Mouse (Mus musculus): ENCODE data around the gene Mid1. TPM values are rescaled to one million over a fixed set of nuclear protein-coding genes. Genes with fewer than 3 reads are reported as not detected.
A peak's percentile ranks its signal among the peaks of the same experiment; 100 is the strongest.
"Not testable (repeated sequence)": the region's sequence is repeated elsewhere in the genome, so short reads cannot be mapped to it uniquely, and the experiment has no call there.

Gene Mid1
- polyA plus RNA-seq, 1 experiment from 2014 or later: 1.6 TPM

- not testable (repeated sequence) for DNase-seq; H3K27me3 ChIP-seq (ENCODE audit: insufficient read depth, low read length); H3K4me1 ChIP-seq (ENCODE audit: insufficient read depth); H3K9ac ChIP-seq (replicated peaks); H3K9me3 ChIP-seq (ENCODE audit: low read length); H3K4me2 ChIP-seq (ENCODE audit: low read depth, low read length); H3K27ac ChIP-seq (ENCODE audit: low read depth); ATAC-seq; H3K4me3 ChIP-seq (ENCODE audit: low read depth, low read length); H3K36me3 ChIP-seq (replicated peaks; ENCODE audit: insufficient read depth, low read length)
- 76% methylated on average over 27 of the region's 33 CpGs for WGBS (ENCODE audit: insufficient replicate concordance)
Observed at GRCm38 (mm10) chrX:169994011-169994865, 309.2 kb downstream of the Mid1 start.

- peak; percentile 50 for DNase-seq
- H3K27me3 ChIP-seq (ENCODE audit: insufficient read depth, low read length): not testable (repeated sequence)
- 45% methylated on average over 2 of the region's 2 CpGs for WGBS (ENCODE audit: insufficient replicate concordance)
Observed at GRCm38 (mm10) chrX:169994866-169995711, 310.1 kb downstream of the Mid1 start.

GRCm38 (mm10) chrX:169995909-169996521 is 311.0 kb downstream of the Mid1 start:
- not testable (repeated sequence) for H3K27me3 ChIP-seq (ENCODE audit: insufficient read depth, low read length); H3K4me1 ChIP-seq (ENCODE audit: insufficient read depth); ATAC-seq; H3K9ac ChIP-seq (replicated peaks); H3K36me3 ChIP-seq (replicated peaks; ENCODE audit: insufficient read depth, low read length); H3K4me3 ChIP-seq (ENCODE audit: low read depth, low read length); H3K9me3 ChIP-seq (ENCODE audit: low read length); H3K4me2 ChIP-seq (ENCODE audit: low read depth, low read length); H3K27ac ChIP-seq (ENCODE audit: low read depth)
- DNase-seq: peak; percentile 7
- WGBS (ENCODE audit: insufficient replicate concordance): 58% methylated on average over 17 of the region's 17 CpGs

More at GRCm38 (mm10) chrX:169994866-169995711, 310.1 kb downstream of the Mid1 start:
- H3K4me1 ChIP-seq (ENCODE audit: insufficient read depth); H3K4me2 ChIP-seq (ENCODE audit: low read depth, low read length); H3K4me3 ChIP-seq (ENCODE audit: low read depth, low read length); ATAC-seq; H3K9me3 ChIP-seq (ENCODE audit: low read length); H3K27ac ChIP-seq (ENCODE audit: low read depth); H3K9ac ChIP-seq (replicated peaks); H3K36me3 ChIP-seq (replicated peaks; ENCODE audit: insufficient read depth, low read length): not testable (repeated sequence)

- peak; percentile 11 for ATAC-seq
- H3K4me2 ChIP-seq (ENCODE audit: low read depth, low read length): peak overlapping the region; percentile 90
- DNase-seq; H3K27ac ChIP-seq (ENCODE audit: low read depth); H3K9me3 ChIP-seq (ENCODE audit: low read length); H3K36me3 ChIP-seq (replicated peaks; ENCODE audit: insufficient read depth, low read length); H3K27me3 ChIP-seq (ENCODE audit: insufficient read depth, low read length); H3K4me1 ChIP-seq (ENCODE audit: insufficient read depth): not testable (repeated sequence)
- peak overlapping the region; percentile 51 for H3K4me3 ChIP-seq (ENCODE audit: low read depth, low read length)
- peak overlapping the region; percentile 59; the same call in 1 of the 2 replicates for H3K9ac ChIP-seq (replicated peaks)
- WGBS (ENCODE audit: insufficient replicate concordance): 38% methylated on average over 46 of the region's 46 CpGs
Observed at GRCm38 (mm10) chrX:169996926-169997325, 311.9 kb downstream of the Mid1 start.

- H3K27ac ChIP-seq (ENCODE audit: low read depth); H3K4me1 ChIP-seq (ENCODE audit: insufficient read depth); H3K27me3 ChIP-seq (ENCODE audit: insufficient read depth, low read length); H3K9me3 ChIP-seq (ENCODE audit: low read length); H3K36me3 ChIP-seq (replicated peaks; ENCODE audit: insufficient read depth, low read length); DNase-seq: not testable (repeated sequence)
- peak overlapping the region; percentile 90 for H3K4me2 ChIP-seq (ENCODE audit: low read depth, low read length)
- peak; percentile 11 for ATAC-seq
- H3K9ac ChIP-seq (replicated peaks): peak overlapping the region; percentile 59
- WGBS (ENCODE audit: insufficient replicate concordance): 51% methylated on average over 40 of the region's 40 CpGs
- peak overlapping the region; percentile 51 for H3K4me3 ChIP-seq (ENCODE audit: low read depth, low read length)
Observed at GRCm38 (mm10) chrX:169997456-169997853, 312.5 kb downstream of the Mid1 start.

GRCm38 (mm10) chrX:169997854-169998456 is 313.0 kb downstream of the Mid1 start:
- Histone ChIP-seq H3K9ac (replicated peaks) (peak overlapping the region; percentile 59), H3K4me3 (ENCODE audit: low read depth, low read length) (peak overlapping the region; percentile 51), H3K4me2 (ENCODE audit: low read depth, low read length) (peak overlapping the region; percentile 90)
- H3K4me1 ChIP-seq (ENCODE audit: insufficient read depth); H3K9me3 ChIP-seq (ENCODE audit: low read length); H3K27ac ChIP-seq (ENCODE audit: low read depth); H3K27me3 ChIP-seq (ENCODE audit: insufficient read depth, low read length); H3K36me3 ChIP-seq (replicated peaks; ENCODE audit: insufficient read depth, low read length): not testable (repeated sequence)
- 47% methylated on average over 27 of the region's 37 CpGs for WGBS (ENCODE audit: insufficient replicate concordance)
- ATAC-seq (peak; percentile 88), DNase-seq (peak; percentile 85)

- H3K36me3 ChIP-seq (replicated peaks; ENCODE audit: insufficient read depth, low read length); H3K9me3 ChIP-seq (ENCODE audit: low read length); H3K27me3 ChIP-seq (ENCODE audit: insufficient read depth, low read length); H3K9ac ChIP-seq (replicated peaks); H3K4me1 ChIP-seq (ENCODE audit: insufficient read depth); H3K27ac ChIP-seq (ENCODE audit: low read depth); ATAC-seq; DNase-seq: not testable (repeated sequence)
- Histone ChIP-seq H3K4me3 (ENCODE audit: low read depth, low read length) (peak overlapping the region; percentile 51; the same call in 1 of the 2 replicates), H3K4me2 (ENCODE audit: low read depth, low read length) (peak overlapping the region; percentile 90; the same call in 1 of the 2 replicates)
- WGBS (ENCODE audit: insufficient replicate concordance): 65% methylated on average over 4 of the region's 4 CpGs
Observed at GRCm38 (mm10) chrX:169998559-169999219, 313.7 kb downstream of the Mid1 start.

GRCm38 (mm10) chrX:169999226-169999883 is 314.4 kb downstream of the Mid1 start:
- not testable (repeated sequence) for H3K9ac ChIP-seq (replicated peaks); H3K9me3 ChIP-seq (ENCODE audit: low read length); H3K27ac ChIP-seq (ENCODE audit: low read depth); H3K4me1 ChIP-seq (ENCODE audit: insufficient read depth); H3K4me2 ChIP-seq (ENCODE audit: low read depth, low read length); H3K27me3 ChIP-seq (ENCODE audit: insufficient read depth, low read length); ATAC-seq; H3K4me3 ChIP-seq (ENCODE audit: low read depth, low read length); H3K36me3 ChIP-seq (replicated peaks; ENCODE audit: insufficient read depth, low read length)
- WGBS (ENCODE audit: insufficient replicate concordance): 55% methylated on average over 10 of the region's 11 CpGs
- DNase-seq: peak; percentile 34
